Mouse (Mus musculus): ENCODE measurements around the gene Ppp1r12a. TPM values are rescaled to one million over a fixed set of nuclear protein-coding genes. Genes with fewer than 3 reads are reported as not detected.

Gene Ppp1r12a
- polyA plus RNA-seq, 1 experiment = 17.5 TPM

- Histone ChIP-seq H3K27me3 (ENCODE audit: control insufficient read depth, insufficient read depth, insufficient read length) (no peaks in the 10 kb centered on the region), H3K79me3 (ENCODE audit: low read depth) (no peaks in the 10 kb centered on the region), H3K79me2 (ENCODE audit: control insufficient read depth, insufficient read depth) (no peaks in the 10 kb centered on the region), H3K4me3 (ENCODE audit: insufficient read depth, poor library complexity, severe bottlenecking) (no peak overlapping the region), H3K36me3 (ENCODE audit: control insufficient read depth, insufficient read depth) (no peaks in the 10 kb centered on the region), H3ac (ENCODE audit: control insufficient read depth, insufficient read length, low read depth) (no peak overlapping the region)
- no peak for TF ChIP-seq MAX (IDR thresholded peaks at IDR 0.05)
- no peak for TF ChIP-seq FOSL1 (IDR thresholded peaks at IDR 0.05; ENCODE audit: insufficient read depth, low read length, poor library complexity, severe bottlenecking)
- no peak for TF ChIP-seq USF1 (IDR thresholded peaks at IDR 0.05; ENCODE audit: low read depth)
- TF ChIP-seq CTCF (IDR thresholded peaks at IDR 0.05; ENCODE audit: control insufficient read depth, insufficient read depth, insufficient read length) = no peak
- TF ChIP-seq CEBPB (IDR thresholded peaks at IDR 0.05; ENCODE audit: low read depth) = no peak
Observed at GRCm38 (mm10) chr10:108155042-108155686, 6.8 kb upstream of the Ppp1r12a start.

GRCm38 (mm10) chr10:108155687-108156067 lies 6.3 kb upstream of the Ppp1r12a start:
- TF ChIP-seq USF1 (IDR thresholded peaks at IDR 0.05; ENCODE audit: low read depth) (no peak), MYOD1 (IDR thresholded peaks at IDR 0.05; ENCODE audit: control insufficient read depth, insufficient read length, low read depth) (no peak), FOSL1 (IDR thresholded peaks at IDR 0.05; ENCODE audit: insufficient read depth, low read length, poor library complexity, severe bottlenecking) (no peak), MAX (IDR thresholded peaks at IDR 0.05) (no peak), CEBPB (IDR thresholded peaks at IDR 0.05; ENCODE audit: low read depth) (no peak), MYOG (IDR thresholded peaks at IDR 0.05; ENCODE audit: control insufficient read depth, extremely low read depth, insufficient read length) (no peak), CTCF (IDR thresholded peaks at IDR 0.05; ENCODE audit: control insufficient read depth, insufficient read depth, insufficient read length) (no peak)
- Histone ChIP-seq H3ac (ENCODE audit: control insufficient read depth, insufficient read length, low read depth) (no peak overlapping the region), H3K27me3 (ENCODE audit: control insufficient read depth, insufficient read depth, insufficient read length) (no peaks in the 10 kb centered on the region), H3K79me2 (ENCODE audit: control insufficient read depth, insufficient read depth) (no peaks in the 10 kb centered on the region), H3K4me3 (ENCODE audit: insufficient read depth, poor library complexity, severe bottlenecking) (no peak overlapping the region), H3K36me3 (ENCODE audit: control insufficient read depth, insufficient read depth) (no peaks in the 10 kb centered on the region), H3K79me3 (ENCODE audit: low read depth) (no peaks in the 10 kb centered on the region)

DNA sequence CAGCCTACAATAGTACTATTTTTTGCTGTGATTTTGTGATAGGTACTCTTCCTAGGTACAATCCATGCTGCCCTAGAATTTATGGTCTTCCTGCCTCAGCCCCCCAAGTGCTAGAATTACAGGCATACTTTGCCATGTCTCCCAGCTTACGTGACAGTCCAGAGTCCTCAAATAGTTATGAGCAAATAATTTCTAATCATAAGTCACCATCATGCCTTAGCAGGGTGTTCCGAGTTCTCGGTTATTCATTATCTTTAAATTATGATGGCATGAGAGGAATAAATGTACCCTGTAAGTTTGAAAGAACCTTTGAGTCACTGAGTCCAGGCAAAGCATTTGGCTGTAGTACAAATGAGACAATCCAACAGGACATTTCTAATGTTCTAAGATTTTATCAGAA lies 5.9 kb upstream of the Ppp1r12a start:
- Histone ChIP-seq H3K27me3 (ENCODE audit: control insufficient read depth, insufficient read depth, insufficient read length) (no peaks in the 10 kb centered on the region), H3K79me2 (ENCODE audit: control insufficient read depth, insufficient read depth) (no peaks in the 10 kb centered on the region), H3K79me3 (ENCODE audit: low read depth) (no peaks in the 10 kb centered on the region), H3K4me3 (ENCODE audit: insufficient read depth, poor library complexity, severe bottlenecking) (no peak overlapping the region), H3ac (ENCODE audit: control insufficient read depth, insufficient read length, low read depth) (no peak overlapping the region), H3K36me3 (ENCODE audit: control insufficient read depth, insufficient read depth) (no peaks in the 10 kb centered on the region)
- TF ChIP-seq MAX (IDR thresholded peaks at IDR 0.05) = no peak
- no peak for TF ChIP-seq MYOG (IDR thresholded peaks at IDR 0.05; ENCODE audit: control insufficient read depth, extremely low read depth, insufficient read length)
- no peak for TF ChIP-seq USF1 (IDR thresholded peaks at IDR 0.05; ENCODE audit: low read depth)
- TF ChIP-seq CTCF (IDR thresholded peaks at IDR 0.05; ENCODE audit: control insufficient read depth, insufficient read depth, insufficient read length) = no peak
- TF ChIP-seq CEBPB (IDR thresholded peaks at IDR 0.05; ENCODE audit: low read depth) = no peak
- no peak for TF ChIP-seq FOSL1 (IDR thresholded peaks at IDR 0.05; ENCODE audit: insufficient read depth, low read length, poor library complexity, severe bottlenecking)
- TF ChIP-seq MYOD1 (IDR thresholded peaks at IDR 0.05; ENCODE audit: control insufficient read depth, insufficient read length, low read depth) = no peak

GRCm38 (mm10) chr10:108159002-108159401 lies 3.0 kb upstream of the Ppp1r12a start:
- Histone ChIP-seq H3K27me3 (ENCODE audit: control insufficient read depth, insufficient read depth, insufficient read length) (no peaks in the 10 kb centered on the region), H3K79me3 (ENCODE audit: low read depth) (peaks cover 17% of the 10 kb centered on the region), H3ac (ENCODE audit: control insufficient read depth, insufficient read length, low read depth) (no peak overlapping the region), H3K79me2 (ENCODE audit: control insufficient read depth, insufficient read depth) (peaks cover 20% of the 10 kb centered on the region), H3K36me3 (ENCODE audit: control insufficient read depth, insufficient read depth) (no peaks in the 10 kb centered on the region), H3K4me3 (ENCODE audit: insufficient read depth, poor library complexity, severe bottlenecking) (no peak overlapping the region)
- TF ChIP-seq MAX (IDR thresholded peaks at IDR 0.05) = no peak
- TF ChIP-seq USF1 (IDR thresholded peaks at IDR 0.05; ENCODE audit: low read depth) = no peak
- TF ChIP-seq FOSL1 (IDR thresholded peaks at IDR 0.05; ENCODE audit: insufficient read depth, low read length, poor library complexity, severe bottlenecking) = no peak
- no peak for TF ChIP-seq CTCF (IDR thresholded peaks at IDR 0.05; ENCODE audit: control insufficient read depth, insufficient read depth, insufficient read length)
- no peak for TF ChIP-seq MYOD1 (IDR thresholded peaks at IDR 0.05; ENCODE audit: control insufficient read depth, insufficient read length, low read depth)
- no peak for TF ChIP-seq MYOG (IDR thresholded peaks at IDR 0.05; ENCODE audit: control insufficient read depth, extremely low read depth, insufficient read length)
- no peak for TF ChIP-seq CEBPB (IDR thresholded peaks at IDR 0.05; ENCODE audit: low read depth)

DNA sequence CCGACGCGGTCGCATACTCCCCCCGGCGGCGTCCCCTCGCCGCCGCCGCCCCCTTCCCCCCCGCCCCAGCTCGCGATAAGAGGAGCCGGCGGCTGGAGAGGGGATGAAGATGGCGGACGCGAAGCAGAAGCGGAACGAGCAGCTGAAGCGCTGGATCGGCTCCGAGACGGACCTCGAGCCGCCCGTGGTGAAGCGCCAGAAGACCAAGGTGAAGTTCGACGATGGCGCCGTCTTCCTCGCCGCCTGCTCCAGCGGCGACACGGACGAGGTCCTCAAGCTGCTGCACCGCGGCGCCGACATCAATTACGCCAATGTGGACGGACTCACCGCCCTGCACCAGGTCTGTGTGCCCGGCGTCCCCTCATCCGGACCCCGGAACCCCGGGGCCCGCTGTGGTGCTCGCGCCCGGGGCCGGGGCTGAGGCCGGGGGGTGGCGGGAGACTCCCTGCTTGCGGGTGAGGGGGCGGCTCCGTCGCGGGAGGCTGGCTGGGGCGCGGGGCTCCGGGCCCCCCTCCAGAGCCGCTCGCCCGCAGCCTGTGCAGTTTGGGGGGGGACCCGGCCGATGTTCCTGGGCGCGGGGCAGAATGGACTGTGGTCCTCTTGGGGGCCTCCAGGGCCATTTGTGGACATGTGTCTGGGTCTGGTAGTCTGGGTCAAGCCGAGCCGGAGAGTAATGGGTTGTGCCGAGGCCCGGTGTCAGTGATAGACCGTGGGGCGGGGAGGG lies 466 bp downstream of the Ppp1r12a start:
- H3K36me3 ChIP-seq (ENCODE audit: control insufficient read depth, insufficient read depth) = peaks cover 6% of the 10 kb centered on the region
- H3K79me3 ChIP-seq (ENCODE audit: low read depth) = peaks cover 51% of the 10 kb centered on the region
- no peak for TF ChIP-seq CEBPB (IDR thresholded peaks at IDR 0.05; ENCODE audit: low read depth)
- no peak for TF ChIP-seq MYOG (IDR thresholded peaks at IDR 0.05; ENCODE audit: control insufficient read depth, extremely low read depth, insufficient read length)
- TF ChIP-seq FOSL1 (IDR thresholded peaks at IDR 0.05; ENCODE audit: insufficient read depth, low read length, poor library complexity, severe bottlenecking) = no peak
- no peak for TF ChIP-seq CTCF (IDR thresholded peaks at IDR 0.05; ENCODE audit: control insufficient read depth, insufficient read depth, insufficient read length)
- TF ChIP-seq MYOD1 (IDR thresholded peaks at IDR 0.05; ENCODE audit: control insufficient read depth, insufficient read length, low read depth) = no peak
- no peak for TF ChIP-seq MAX (IDR thresholded peaks at IDR 0.05)
- peak overlapping the region; percentile 100 for H3ac ChIP-seq (ENCODE audit: control insufficient read depth, insufficient read length, low read depth)
- peaks cover 55% of the 10 kb centered on the region for H3K79me2 ChIP-seq (ENCODE audit: control insufficient read depth, insufficient read depth)
- H3K27me3 ChIP-seq (ENCODE audit: control insufficient read depth, insufficient read depth, insufficient read length) = no peaks in the 10 kb centered on the region
- peak overlapping the region; percentile 89 for H3K4me3 ChIP-seq (ENCODE audit: insufficient read depth, poor library complexity, severe bottlenecking)
